Mouse (Mus musculus) E14TG2a.4 (cell line): ENCODE measurements around the gene Gm38392.

Experiments
- H3K27me3 ChIP-seq: 2 replicates; pipeline ENCODE4 v1.6.1; 2014; ENCODE audit warnings: low read length, control low read depth; ENCODE audit not compliant: insufficient read depth
- H3K36me3 ChIP-seq: 2 replicates; pipeline ENCODE4 v1.6.1; 2014; ENCODE audit warnings: low read length, control low read depth; ENCODE audit not compliant: insufficient read depth
- H3K4me1 ChIP-seq: replicated peaks from 2 replicates; pipeline ENCODE4 v1.6.1; 2014; ENCODE audit warnings: low read depth, low read length, control low read depth
- H3K4me3 ChIP-seq: replicated peaks from 2 replicates; pipeline ENCODE4 v1.5.1; 2014; ENCODE audit warnings: mild to moderate bottlenecking, low read length
- H3K9me3 ChIP-seq: 2 replicates; pipeline ENCODE4 v1.6.1; 2014; ENCODE audit warnings: low read length, control low read depth
- CTCF ChIP-seq: conservative IDR thresholded peaks from 2 replicates; pipeline ENCODE4 v1.5.1; 2014; ENCODE audit warnings: low read length
- NANOG ChIP-seq: IDR thresholded peaks from 2 replicates; pipeline ENCODE4 v1.6.1; 2014; ENCODE audit warnings: borderline replicate concordance, low read length, mixed read lengths
- POU5F1 ChIP-seq: IDR thresholded peaks from 2 replicates; pipeline ENCODE4 v1.6.1; 2014; ENCODE audit warnings: low read length, borderline replicate concordance

Gene Gm38392

GRCm38 (mm10) chr3:88197741-88198504, 89.1 kb downstream of the Gm38392 start:
- TF ChIP-seq NANOG (no peak), CTCF (no peak), POU5F1 (no peak)

More at GRCm38 (mm10) chr3:88197741-88198504, 89.1 kb downstream of the Gm38392 start:
- Histone ChIP-seq H3K4me1 (peaks cover 23% of the 10 kb centered on the region), H3K9me3 (peaks cover 10% of the 10 kb centered on the region), H3K4me3 (no peak overlapping the region), H3K27me3 (peaks cover 95% of the 10 kb centered on the region), H3K36me3 (no peaks in the 10 kb centered on the region)
